Mouse (Mus musculus) olfactory bulb, adult 2 months (tissue): ENCODE data around the gene T2.

ENCODE experiments used
- CTCF ChIP-seq: fragments of 200-500 bp; IDR thresholded peaks from 2 replicates; pipeline ENCODE4 v1.5.1; 2012; ENCODE audit warnings: low read depth, mild to moderate bottlenecking, low read length, moderate library complexity; ENCODE audit not compliant: insufficient read depth
- POLR2A ChIP-seq: fragments of 200-500 bp; IDR thresholded peaks from 2 replicates; pipeline ENCODE4 v1.6.1; 2012; ENCODE audit warnings: mild to moderate bottlenecking, low read depth, low read length, moderate library complexity; ENCODE audit not compliant: insufficient read depth

DNA sequence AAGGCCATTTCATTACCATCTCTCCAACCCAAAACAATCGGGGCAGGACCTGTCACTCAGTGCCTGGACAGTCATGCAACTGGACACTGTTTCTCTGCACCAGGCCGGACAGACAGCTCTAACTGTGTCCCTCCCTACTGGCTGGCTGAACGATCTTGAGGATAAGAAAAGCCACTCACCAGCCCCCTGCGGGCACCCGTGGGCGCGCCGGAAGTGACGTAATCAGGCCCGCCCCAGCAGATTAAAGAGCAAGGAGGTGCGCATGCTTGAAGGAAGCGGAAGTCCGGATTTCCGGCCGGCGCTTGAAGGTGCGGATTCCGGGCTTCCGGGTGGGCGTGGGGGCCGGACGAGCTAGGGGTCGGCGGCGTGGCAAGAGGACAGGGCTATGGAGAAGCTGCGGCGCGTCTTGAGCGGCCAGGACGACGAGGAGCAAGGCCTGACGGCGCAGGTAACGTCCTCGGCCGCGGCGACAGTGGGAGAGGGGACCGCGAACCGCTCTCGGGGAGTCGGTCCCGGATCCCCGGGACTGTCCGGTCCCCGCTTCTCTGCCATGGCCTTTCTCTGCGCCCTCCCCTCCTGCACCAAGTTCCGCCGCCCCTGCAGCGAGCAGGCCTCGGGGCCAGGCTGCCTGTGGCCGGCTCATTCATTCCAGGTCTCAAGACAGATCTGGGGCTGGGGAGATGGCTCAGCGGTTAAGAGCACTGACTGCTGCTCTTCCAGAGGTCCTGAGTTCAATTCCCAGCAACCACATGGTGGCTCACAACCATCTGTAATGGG lies 44.8 kb upstream of the T2 start, which contains the start of gene Sft2d1:
- no peak for TF ChIP-seq CTCF
- TF ChIP-seq POLR2A, result peak; percentile 71; the same call in 1 of the 2 replicates
